Mouse (Mus musculus) heart, postnatal 0 days (tissue): Measurements from ENCODE around the gene Nodal. TPM values are rescaled to one million over a fixed set of nuclear protein-coding genes. Genes with fewer than 3 reads are reported as not detected.

ENCODE experiments used
- ATAC-seq: fragments of 200-750 bp; cut with Nextera tagmentation; 2 replicates; pipeline ENCODE4 v1.8.0; 2017; ENCODE audit warnings: low read depth, moderate number of reproducible peaks, moderate library complexity; ENCODE audit not compliant: insufficient read depth
- DNase-seq: peaks from one replicate; pipeline ENCODE4 v3.0.0-alpha.2; 2016; ENCODE audit warnings: low spot score
- H3K27ac ChIP-seq: fragments of 300-500 bp; sonication (generic); 2 replicates; pipeline ENCODE4 v1.5.1; 2014; ENCODE audit warnings: low read depth, mild to moderate bottlenecking
- H3K27me3 ChIP-seq: fragments of 300-500 bp; sonication (generic); 2 replicates; pipeline ENCODE4 v1.6.1; 2014; ENCODE audit warnings: low read length, mixed read lengths; ENCODE audit not compliant: control insufficient read depth, insufficient read depth
- H3K36me3 ChIP-seq: fragments of 300-500 bp; sonication (generic); replicated peaks from 2 replicates; pipeline ENCODE4 v1.6.1; 2014; ENCODE audit warnings: low read length, mixed read lengths; ENCODE audit not compliant: control insufficient read depth, insufficient read depth
- H3K4me1 ChIP-seq: fragments of 300-500 bp; sonication (generic); 2 replicates; pipeline ENCODE4 v1.6.1; 2014; ENCODE audit warnings: antibody characterized with exemption; ENCODE audit not compliant: control insufficient read depth, insufficient read depth
- H3K4me2 ChIP-seq: fragments of 300-500 bp; sonication (generic); 2 replicates; pipeline ENCODE4 v1.6.1; 2014; ENCODE audit warnings: low read depth, mild to moderate bottlenecking, low read length, moderate library complexity
- H3K4me3 ChIP-seq: fragments of 300-500 bp; sonication (generic); 2 replicates; pipeline ENCODE4 v1.5.1; 2014; ENCODE audit warnings: low read depth, low read length
- H3K9ac ChIP-seq: fragments of 300-500 bp; sonication (generic); replicated peaks from 2 replicates; pipeline ENCODE4 v1.6.1; 2014; ENCODE audit warnings: low read depth, low read length, mixed read lengths
- H3K9me3 ChIP-seq: fragments of 300-500 bp; sonication (generic); replicated peaks from 2 replicates; pipeline ENCODE4 v1.6.1; 2016; ENCODE audit warnings: low read length; ENCODE audit not compliant: control insufficient read depth
- CTCF ChIP-seq: IDR thresholded peaks from 2 replicates; pipeline ENCODE4 v1.5.1; 2016; ENCODE audit warnings: antibody characterized with exemption, control low read depth, low read depth
- EP300 ChIP-seq: IDR thresholded peaks from 2 replicates; pipeline ENCODE4 v1.6.1; 2016; ENCODE audit warnings: antibody characterized with exemption, low read depth
- WGBS: fragments of 180-500 bp; shearing (Covaris S2); extraction: QIAGEN DNeasy Blood & Tissue Kit; methylation state at CpG from one replicate; pipeline ENCODE4 v1.1.7; 2014; 5-methylcytosine and 5-hydroxymethylcytosine counted together
- polyA plus RNA-seq: library from polyadenylated mRNA; unstranded; fragments of >200 nt; fragmentation: Nextera tagmentation; extraction: Ambion mirVana; gene quantifications from 2 replicates; pipeline ENCODE4 v1.2.1, GENCODE M21; 2015
- total RNA-seq: library from RNA; depleted of rRNA; stranded (reverse); fragments of >200 nt; gene quantifications from 2 replicates; pipeline ENCODE4 v1.2.3, GENCODE M21; 2014; ENCODE audit warnings: low replicate concordance; rRNA removed

The Nodal gene
- total and polyA plus RNA-seq, 2 experiments from 2014 or later: 0.45 TPM; not detected in 1

GRCm38 (mm10) chr10:61474344-61474743 is 56.6 kb downstream of the Nodal start:
- H3K4me1 ChIP-seq: peaks cover 8% of the 10 kb centered on the region; the same call in 1 of the 2 replicates
- DNase-seq (no peak), ATAC-seq (no peak)
- H3K4me3 ChIP-seq: no peak overlapping the region
- no peak for TF ChIP-seq CTCF
- TF ChIP-seq EP300: no peak
- no peaks in the 10 kb centered on the region for H3K9me3 ChIP-seq
- H3K36me3 ChIP-seq: no peaks in the 10 kb centered on the region
- no peak overlapping the region for H3K9ac ChIP-seq
- H3K4me2 ChIP-seq: no peak overlapping the region
- H3K27ac ChIP-seq: peak overlapping the region; percentile 79
- 68% methylated on average over 1 of the region's 1 CpGs for WGBS
- no peaks in the 10 kb centered on the region for H3K27me3 ChIP-seq

Other genes with a start within 250 kb of the Nodal start
- not detected in 2 replicates for gene Tbata, start 246.0 kb upstream of the Nodal start, total RNA-seq
- gene Tbata, start 246.0 kb upstream of the Nodal start, polyA plus RNA-seq: 0.16 and 0.36 TPM in 2 replicates
- gene Adamts14, start 144.5 kb upstream of the Nodal start, total RNA-seq: 4.3 and 6.1 TPM in 2 replicates
- 1.0 and 1.2 TPM in 2 replicates for gene Adamts14, start 144.5 kb upstream of the Nodal start, polyA plus RNA-seq
- gene Prf1, start 120.1 kb upstream of the Nodal start, total RNA-seq: not detected in 2 replicates
- gene Prf1, start 120.1 kb upstream of the Nodal start, polyA plus RNA-seq: 0.04 TPM in 1 of 2 replicates, not detected in the other
- gene Pald1, start 34.4 kb upstream of the Nodal start, total RNA-seq: 27.7 and 66.8 TPM in 2 replicates
- gene Pald1, start 34.4 kb upstream of the Nodal start, polyA plus RNA-seq: 13.8 and 17.9 TPM in 2 replicates
- gene Eif4ebp2, start 34.7 kb downstream of the Nodal start, total RNA-seq: 14.7 and 24.4 TPM in 2 replicates
- 38.7 and 40.0 TPM in 2 replicates for gene Eif4ebp2, start 34.7 kb downstream of the Nodal start, polyA plus RNA-seq
- gene Lrrc20, start 57.8 kb downstream of the Nodal start, total RNA-seq: 13.9 and 15.2 TPM in 2 replicates
- gene Lrrc20, start 57.8 kb downstream of the Nodal start, polyA plus RNA-seq: 12.9 and 13.9 TPM in 2 replicates
- gene Npffr1, start 177.5 kb downstream of the Nodal start, total RNA-seq: not detected in 2 replicates
- gene Npffr1, start 177.5 kb downstream of the Nodal start, polyA plus RNA-seq: 0.05 TPM in 1 of 2 replicates, not detected in the other
- 28.2 and 35.5 TPM in 2 replicates for gene Ppa1, start 230.6 kb downstream of the Nodal start, total RNA-seq
- 53.0 and 54.8 TPM in 2 replicates for gene Ppa1, start 230.6 kb downstream of the Nodal start, polyA plus RNA-seq